Mouse (Mus musculus): ENCODE measurements at regions not wholly inside any gene's neighbourhood (a gene's known extent, or its start where the extent isn't known, plus 50 kb on each side); places are given as distances from the start of the nearest gene placed in this dataset.

DNA sequence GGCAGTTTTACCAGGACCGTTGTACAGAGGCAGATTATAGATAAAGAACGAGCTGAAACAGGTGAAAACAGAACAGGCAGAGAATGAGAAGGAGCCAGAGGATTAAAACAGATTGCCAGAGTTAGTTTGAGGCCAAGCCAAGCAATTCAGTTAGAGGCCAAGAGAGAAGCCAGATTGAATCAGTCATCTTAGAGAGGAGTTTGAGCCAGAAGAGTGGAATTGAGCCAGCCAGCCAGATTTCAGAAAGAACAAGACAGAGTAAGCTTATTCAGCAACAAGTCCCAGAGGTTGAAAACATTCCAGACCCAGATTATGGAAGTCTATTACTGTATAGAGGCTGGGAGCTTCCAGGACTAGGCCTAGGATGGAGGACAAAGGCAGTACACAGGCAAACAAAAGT, 499.7 kb downstream of the Fgf9 start:
- no peak for DNase-seq

DNA sequence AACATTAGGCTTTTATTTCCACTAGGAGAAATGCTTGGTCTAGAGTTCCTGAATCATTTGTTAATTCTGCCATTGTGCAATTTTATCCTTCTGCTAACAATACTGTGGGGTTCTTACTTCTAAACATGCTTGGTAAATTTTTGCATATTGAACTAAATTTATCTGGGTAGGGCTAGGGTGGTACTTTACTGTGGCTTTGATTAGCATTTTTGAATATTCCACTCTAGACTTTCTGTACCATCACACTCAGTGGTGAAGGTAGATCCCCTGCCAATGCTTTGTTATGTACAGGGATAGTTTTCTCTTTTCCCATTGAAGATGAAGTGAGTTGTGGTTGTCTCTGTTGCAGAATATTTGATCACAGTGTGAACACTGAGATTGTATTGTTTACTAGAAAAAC, 497.1 kb downstream of the Fgf9 start:
- DNase-seq, result no peak

GRCm38 (mm10) chr14:58563082-58563481, 492.7 kb downstream of the Fgf9 start:
- DNase-seq, result no peak

- no peak for DNase-seq
Observed at GRCm38 (mm10) chr14:58550785-58551184, 480.4 kb downstream of the Fgf9 start.

- no peak for DNase-seq
Observed at GRCm38 (mm10) chr14:58545778-58546177, 475.4 kb downstream of the Fgf9 start.

- DNase-seq, result no peak
Observed at GRCm38 (mm10) chr14:58543140-58543767, 472.9 kb downstream of the Fgf9 start.

- no peak for DNase-seq
Observed at GRCm38 (mm10) chr14:58538135-58538534, 467.8 kb downstream of the Fgf9 start.

- DNase-seq, result no peak
Observed at GRCm38 (mm10) chr14:58520976-58521549, 450.7 kb downstream of the Fgf9 start.

DNA sequence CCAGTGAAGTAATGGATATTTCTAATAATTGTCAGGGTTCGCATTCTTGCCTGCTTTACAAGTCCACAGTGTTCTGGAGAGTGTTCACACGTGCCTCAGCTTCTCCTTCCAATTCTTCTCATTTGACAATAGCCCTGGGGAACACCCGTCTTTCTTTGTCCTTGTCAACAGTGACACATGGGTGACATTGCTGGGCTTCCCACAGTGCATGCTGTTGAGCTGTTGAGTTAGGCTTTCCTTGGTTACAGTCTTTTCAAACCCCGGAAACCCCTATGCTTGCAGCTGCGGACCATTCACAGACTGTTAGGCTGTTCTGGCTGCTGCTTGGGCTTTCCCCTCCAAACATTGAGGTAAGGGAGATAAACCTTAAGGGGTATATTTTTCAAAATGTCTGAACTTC, 450.0 kb downstream of the Fgf9 start:
- DNase-seq, result no peak

DNA sequence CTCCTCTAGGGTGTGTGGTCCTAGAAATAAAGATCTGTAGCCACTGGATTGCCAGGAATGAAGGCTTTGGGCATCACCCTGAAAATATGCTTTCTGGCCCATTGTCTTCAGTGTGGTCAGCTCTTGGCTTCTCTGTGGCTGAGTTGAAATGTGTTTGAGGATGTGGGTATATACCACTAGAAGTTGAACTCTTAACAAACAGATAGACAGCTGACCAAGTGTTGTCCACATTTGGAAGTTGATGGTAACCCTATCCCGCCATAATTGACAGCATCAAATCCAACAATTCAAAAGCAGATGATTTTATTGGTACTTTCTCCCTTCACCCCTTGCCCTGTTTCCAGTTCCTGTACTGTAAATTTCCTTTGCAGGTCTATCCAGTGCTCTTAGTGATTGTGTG, 448.7 kb downstream of the Fgf9 start:
- DNase-seq, result no peak

- no peak for DNase-seq
Observed at GRCm38 (mm10) chr14:58516543-58516942, 446.2 kb downstream of the Fgf9 start.

- no peak for DNase-seq
Observed at GRCm38 (mm10) chr14:58512177-58512576, 441.8 kb downstream of the Fgf9 start.

DNA sequence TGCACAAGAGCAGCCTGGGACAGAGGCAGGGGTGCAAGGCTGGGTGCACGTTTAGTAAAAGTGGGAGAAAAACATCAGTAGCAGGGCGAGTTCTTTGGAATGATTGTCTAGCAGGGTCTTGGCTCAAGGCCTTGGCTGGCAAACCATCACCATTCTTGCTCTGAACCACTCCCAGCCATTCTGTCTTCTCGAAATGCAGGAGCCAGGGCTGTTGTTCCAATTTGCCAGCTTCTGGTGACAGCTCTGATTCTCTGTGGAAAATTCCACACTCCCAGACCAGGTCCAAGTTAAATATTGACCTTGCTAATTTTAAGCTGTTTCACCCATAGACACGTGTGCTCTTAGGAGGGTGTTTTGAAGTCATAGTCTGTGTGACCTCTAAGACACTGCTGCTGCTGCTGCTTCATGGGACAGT, 441.2 kb downstream of the Fgf9 start:
- DNase-seq, result no peak

- DNase-seq, result no peak
Observed at GRCm38 (mm10) chr14:58510790-58511189, 440.4 kb downstream of the Fgf9 start.

DNA sequence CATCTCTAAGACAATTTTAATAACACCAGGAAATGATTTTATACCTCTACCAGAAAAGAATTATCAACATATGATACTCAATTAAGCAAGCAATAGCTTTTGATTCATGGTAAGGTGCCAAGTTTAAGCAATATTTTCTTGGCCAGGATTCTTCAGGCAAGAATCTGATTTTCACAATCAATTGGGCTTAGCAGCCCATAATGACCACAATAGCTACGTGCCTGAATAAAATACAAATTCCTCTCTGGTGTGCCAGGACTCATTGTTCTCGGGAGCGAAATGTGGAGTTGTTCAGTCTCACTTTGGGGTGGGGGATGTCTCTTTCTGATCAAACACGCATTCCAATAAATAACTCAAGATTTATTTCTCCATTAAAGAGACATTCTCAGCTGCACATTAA, 438.8 kb downstream of the Fgf9 start:
- DNase-seq, result no peak

DNA sequence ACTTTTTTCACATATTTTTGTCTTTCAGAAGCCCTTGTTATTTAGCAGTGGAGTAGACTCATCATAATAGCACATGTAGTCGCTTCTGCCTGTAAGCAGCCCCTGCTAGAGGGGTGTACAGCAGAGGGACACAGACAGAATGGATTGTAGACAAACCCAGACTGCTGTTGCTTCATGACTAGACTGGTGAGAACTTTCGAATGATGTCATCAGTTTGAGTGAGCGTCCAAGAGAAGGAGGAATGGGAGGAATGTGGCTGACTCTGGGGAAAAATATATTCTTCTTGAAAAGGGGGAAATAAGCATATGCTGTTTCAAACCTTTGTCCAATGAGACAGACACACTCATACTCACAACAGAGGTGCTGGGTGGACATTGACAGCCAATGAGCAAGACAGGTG, 436.1 kb downstream of the Fgf9 start:
- no peak for DNase-seq

DNA sequence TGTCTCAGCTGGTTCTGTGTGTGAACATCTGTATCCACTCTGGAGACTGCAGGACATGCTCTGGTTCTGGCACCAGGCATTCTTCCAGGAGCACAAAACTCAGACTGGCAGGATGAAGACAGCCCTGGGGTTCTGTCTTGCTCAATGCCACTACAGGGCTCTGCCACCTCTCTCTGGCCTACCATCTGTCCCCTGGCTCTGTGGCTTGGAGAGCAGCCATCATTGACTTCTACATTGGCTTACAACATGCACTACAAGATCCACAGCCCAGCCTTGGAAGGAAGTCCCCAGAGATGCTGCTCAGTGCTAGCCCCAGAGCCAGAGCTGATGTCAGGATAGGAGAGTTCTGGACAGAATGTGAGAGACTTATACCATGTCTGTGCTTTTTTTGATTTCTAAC, 435.5 kb downstream of the Fgf9 start:
- DNase-seq, result no peak

DNA sequence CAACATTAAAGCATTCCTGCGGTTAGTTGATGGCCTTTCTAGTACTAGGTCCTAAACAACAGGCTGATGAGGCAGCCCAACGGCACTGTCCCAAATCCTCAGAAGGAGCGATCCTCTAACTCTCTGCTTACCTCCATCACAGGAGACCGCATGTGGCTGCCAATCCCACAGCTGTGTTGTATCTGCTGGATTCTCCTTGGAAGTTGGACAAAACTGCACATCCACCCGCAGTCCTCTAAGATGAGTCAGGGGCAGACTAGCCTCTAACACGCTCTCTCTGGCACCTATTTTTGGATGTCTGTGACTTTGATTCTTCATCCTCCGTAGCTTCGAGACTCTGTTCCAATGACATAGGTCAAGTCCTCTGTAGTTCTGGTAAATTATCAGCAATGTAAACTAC, 432.5 kb downstream of the Fgf9 start:
- DNase-seq, result no peak

DNA sequence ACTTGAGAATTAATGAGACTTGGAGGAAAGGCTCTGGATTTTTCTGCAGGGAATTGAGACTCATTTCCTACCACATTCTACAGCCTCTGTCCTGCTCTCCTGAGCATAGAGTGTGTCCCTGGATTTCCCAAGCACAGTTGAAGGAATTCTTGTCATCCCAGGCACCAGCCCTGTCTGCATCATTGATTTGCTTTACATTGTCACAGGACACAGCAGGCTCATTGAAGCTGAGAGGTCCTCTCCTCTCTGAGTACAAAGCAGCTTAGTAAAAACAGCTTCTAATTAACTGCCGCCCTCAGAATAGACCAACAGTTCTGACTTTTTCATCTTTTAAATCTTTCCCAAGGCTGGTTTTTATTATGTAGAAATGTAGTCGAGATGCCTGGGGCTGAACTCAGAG, 429.7 kb downstream of the Fgf9 start:
- DNase-seq, result no peak

GRCm38 (mm10) chr14:58499501-58499900, 429.2 kb downstream of the Fgf9 start:
- no peak for DNase-seq

DNA sequence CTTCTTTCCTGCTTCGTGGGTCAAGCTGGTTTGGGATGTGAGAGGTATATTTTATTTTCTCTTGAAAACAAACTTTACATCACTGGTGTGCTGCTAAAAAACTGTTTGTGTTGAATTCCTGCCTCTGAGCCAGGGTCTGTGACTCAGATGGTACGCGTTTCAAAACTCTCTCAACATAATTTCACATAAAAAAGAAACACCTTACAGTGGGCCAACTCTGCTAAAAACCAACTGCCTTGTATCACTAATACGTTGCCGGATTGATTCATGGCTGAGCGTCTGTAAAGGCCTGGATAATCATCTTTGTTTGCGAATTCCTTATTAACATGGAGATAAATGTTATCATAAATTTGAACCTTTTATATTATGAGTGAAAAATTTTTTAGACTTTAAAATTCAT, 428.7 kb downstream of the Fgf9 start:
- DNase-seq, result no peak

- DNase-seq, result no peak
Observed at GRCm38 (mm10) chr14:58496902-58497301, 426.6 kb downstream of the Fgf9 start.

DNA sequence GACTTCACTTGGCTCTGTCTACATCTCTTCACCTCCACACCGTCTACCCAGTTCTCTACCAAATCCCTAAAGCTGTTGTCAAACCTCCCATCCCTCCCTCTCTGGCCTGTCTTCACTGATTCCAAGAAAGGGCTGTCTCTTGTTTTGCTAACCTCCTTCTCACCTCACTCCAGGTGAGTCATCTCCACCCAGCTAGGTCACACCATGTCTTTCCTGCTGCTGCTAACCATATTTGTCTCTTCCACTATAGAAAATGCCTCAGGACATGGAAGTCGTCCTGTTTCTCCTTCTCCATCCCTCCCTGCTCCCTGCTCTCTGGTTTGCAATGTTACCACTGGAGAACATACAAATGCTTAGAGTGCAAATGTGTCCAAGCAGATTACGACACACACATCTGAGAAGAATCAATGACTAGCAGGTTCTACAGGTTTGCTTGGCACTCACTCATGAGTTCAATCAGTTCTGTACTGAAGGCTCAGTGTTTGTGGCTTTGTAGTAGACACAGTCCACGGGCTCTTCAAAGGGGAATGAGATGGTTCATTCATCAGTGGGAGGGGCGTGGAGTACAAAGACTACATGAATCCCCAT, 424.1 kb downstream of the Fgf9 start:
- DNase-seq, result no peak

- DNase-seq, result no peak
Observed at GRCm38 (mm10) chr14:58492118-58492517, 421.8 kb downstream of the Fgf9 start.

- no peak for DNase-seq
Observed at GRCm38 (mm10) chr14:58488803-58489202, 418.5 kb downstream of the Fgf9 start.
